Mouse (Mus musculus) brain, embryonic 14.5 days (tissue): Measurements from ENCODE around the gene Col23a1.

Source experiments
- CTCF ChIP-seq: fragments of 200-500 bp; IDR thresholded peaks from 2 replicates; pipeline ENCODE4 v1.5.1; 2012; ENCODE audit warnings: inconsistent platforms, mild to moderate bottlenecking, moderate library complexity, borderline replicate concordance; ENCODE audit not compliant: insufficient read depth, insufficient read length; ENCODE audit errors: extremely low read depth
- POLR2A ChIP-seq: fragments of 200-500 bp; IDR thresholded peaks from 2 replicates; pipeline ENCODE4 v1.6.1; 2012; ENCODE audit warnings: mild to moderate bottlenecking, inconsistent platforms, borderline replicate concordance; ENCODE audit not compliant: poor library complexity, insufficient read depth, insufficient read length, severe bottlenecking; ENCODE audit errors: extremely low read depth

GRCm38 (mm10) chr11:51262342-51263285, 27.1 kb upstream of the Col23a1 start, which contains the start of gene BC049762:
- TF ChIP-seq CTCF: 0 out of 2 replicates have a peak, but pooled peaks have one; percentile 6
- TF ChIP-seq POLR2A: peak; percentile 81; the same call in 1 of the 2 replicates
